Comparison of ENCODE assay signal across 8 mouse cellular contexts in genomic region chr17:33817184-33817968, GRCm38 (mm10). TPM values are rescaled to one million over a fixed set of nuclear protein-coding genes. Genes with fewer than 3 reads are reported as not detected.
DNase-seq lines count a peak whose midpoint lies in the region; ATAC-seq and TF ChIP-seq lines count a peak whose summit lies in the region.

No protein-coding gene starts in this region.

- peak; percentile 61 for DNase-seq in CH12.LX (ENCODE audit: extremely low read depth)
- peak; percentile 87 for DNase-seq in c-Kit-positive CD71-positive TER-119-negative erythroid progenitor cells, embryonic 14.5 days (ENCODE audit: low read depth)
- DNase-seq in forebrain, embryonic 11.5 days (ENCODE audit: low spot score): peak; percentile 98
- DNase-seq in heart, postnatal 0 days (ENCODE audit: low spot score): peak; percentile 92
- peak; percentile 92 to 96 for DNase-seq in kidney, postnatal 4 days

- dilution Hi-C loops in CH12.LX (cut with MboI; ENCODE audit: extremely low pct_ligation_motif_present, extremely low pct_unique_long_range_greater_than_20kb, low sequenced_read_pairs): no loop called here

- peak overlapping the region; percentile 41 for H3K27ac ChIP-seq in CH12.LX (ENCODE audit: insufficient read depth, low read depth)
- H3K27ac ChIP-seq in forebrain, embryonic 11.5 days (ENCODE audit: low read depth, low read length): peak overlapping the region; percentile 80
- peak overlapping the region; percentile 79 for H3K27ac ChIP-seq in heart, postnatal 0 days (ENCODE audit: low read depth)
- peak overlapping the region; percentile 87 for H3K27ac ChIP-seq in liver, embryonic 16.5 days (ENCODE audit: low read length)
- H3K27ac ChIP-seq in neural tube, embryonic 13.5 days (replicated peaks): peak overlapping the region; percentile 89
- H3K27ac ChIP-seq in testis, adult 2 months (ENCODE audit: control insufficient read depth, insufficient read depth, low read depth, low read length): peak overlapping the region; percentile 84

- peaks cover 7% of the 10 kb centered on the region for H3K9me3 ChIP-seq in CH12.LX (replicated peaks; ENCODE audit: low read length)
- no peaks in the 10 kb centered on the region for H3K9me3 ChIP-seq in forebrain, embryonic 11.5 days (ENCODE audit: control insufficient read depth, low read length)
- no peaks in the 10 kb centered on the region for H3K9me3 ChIP-seq in heart, postnatal 0 days (replicated peaks; ENCODE audit: control insufficient read depth, low read length)
- no peaks in the 10 kb centered on the region for H3K9me3 ChIP-seq in liver, embryonic 16.5 days (replicated peaks; ENCODE audit: control insufficient read depth, low read length)
- no peaks in the 10 kb centered on the region for H3K9me3 ChIP-seq in neural tube, embryonic 13.5 days

- H3K36me3 ChIP-seq in CH12.LX (replicated peaks in 1 of 2; ENCODE audit: control insufficient read depth in 1 of 2, insufficient read depth in 1 of 2, low read length in 1 of 2): peaks cover 38 to 68% of the 10 kb centered on the region in 2 experiments
- peaks cover 7% of the 10 kb centered on the region for H3K36me3 ChIP-seq in forebrain, embryonic 11.5 days (ENCODE audit: control insufficient read depth, insufficient read depth, low read length)
- peaks cover 36% of the 10 kb centered on the region for H3K36me3 ChIP-seq in heart, postnatal 0 days (replicated peaks; ENCODE audit: control insufficient read depth, insufficient read depth, low read length)
- peaks cover 23% of the 10 kb centered on the region for H3K36me3 ChIP-seq in liver, embryonic 16.5 days (ENCODE audit: control insufficient read depth, insufficient read depth)
- peaks cover 39% of the 10 kb centered on the region for H3K36me3 ChIP-seq in neural tube, embryonic 13.5 days
- no peaks in the 10 kb centered on the region for H3K36me3 ChIP-seq in testis, adult 2 months (ENCODE audit: control insufficient read depth, insufficient read depth, low read length)

- no peak for TF ChIP-seq EP300 in CH12.LX (IDR thresholded peaks at IDR 0.05; ENCODE audit: low read length)
- no peak for TF ChIP-seq EP300 in heart, postnatal 0 days (IDR thresholded peaks at IDR 0.05; ENCODE audit: low read depth)

- peaks cover 12% of the 10 kb centered on the region for H3K79me2 ChIP-seq in CH12.LX (replicated peaks; ENCODE audit: control insufficient read depth, extremely low read depth, insufficient read depth, poor library complexity, severe bottlenecking)

- H3K4me1 ChIP-seq in CH12.LX (ENCODE audit: control insufficient read depth in 1 of 2, insufficient read depth in 2 of 2): peaks cover 20 to 35% of the 10 kb centered on the region in 2 experiments
- peaks cover 12% of the 10 kb centered on the region for H3K4me1 ChIP-seq in forebrain, embryonic 11.5 days (replicated peaks; ENCODE audit: control insufficient read depth, insufficient read depth, low read length)
- peaks cover 9% of the 10 kb centered on the region; the same call in 1 of the 2 replicates for H3K4me1 ChIP-seq in heart, postnatal 0 days (ENCODE audit: control insufficient read depth, insufficient read depth)
- H3K4me1 ChIP-seq in liver, embryonic 16.5 days (ENCODE audit: control insufficient read depth, low read depth, low read length): peaks cover 26% of the 10 kb centered on the region
- peaks cover 36% of the 10 kb centered on the region for H3K4me1 ChIP-seq in neural tube, embryonic 13.5 days (replicated peaks)
- H3K4me1 ChIP-seq in testis, adult 2 months (ENCODE audit: control insufficient read depth, insufficient read depth, low read length): peaks cover 14% of the 10 kb centered on the region

- ATAC-seq in forebrain, embryonic 11.5 days (replicated peaks; ENCODE audit: low FRiP score): peak; percentile 95
- peak; percentile 95 for ATAC-seq in heart, postnatal 0 days (ENCODE audit: insufficient read depth, low read depth)
- ATAC-seq in liver, embryonic 16.5 days (ENCODE audit: low read depth): peak; percentile 99
- ATAC-seq in neural tube, embryonic 13.5 days (ENCODE audit: low read depth): peak; percentile 97

- peak; percentile 77 for TF ChIP-seq POLR2A in CH12.LX (IDR thresholded peaks at IDR 0.05; ENCODE audit: low read depth, low read length)
- no peak; the same call in 1 of the 2 replicates for TF ChIP-seq POLR2A in testis, adult 2 months (IDR thresholded peaks at IDR 0.05; ENCODE audit: control insufficient read depth, low read depth, low read length)

- TF ChIP-seq RAD21 in CH12.LX (IDR thresholded peaks at IDR 0.05; ENCODE audit: low read depth, low read length): no peak

- peak overlapping the region; percentile 61 for H3K9ac ChIP-seq in CH12.LX (ENCODE audit: insufficient read depth, low read depth)
- peak overlapping the region; percentile 78 for H3K9ac ChIP-seq in forebrain, embryonic 11.5 days (ENCODE audit: low read length)
- peak overlapping the region; percentile 58 for H3K9ac ChIP-seq in heart, postnatal 0 days (replicated peaks; ENCODE audit: low read depth, low read length)
- H3K9ac ChIP-seq in liver, embryonic 16.5 days (ENCODE audit: low read depth, low read length): peak overlapping the region; percentile 82
- H3K9ac ChIP-seq in neural tube, embryonic 13.5 days: peak overlapping the region; percentile 85

- no peak for TF ChIP-seq CTCF in CH12.LX (conservative IDR thresholded peaks at IDR 0.05 in 1 of 2, IDR thresholded peaks at IDR 0.05 in 1 of 2; ENCODE audit: low read depth in 2 of 2, low read length in 2 of 2)
- TF ChIP-seq CTCF in heart, postnatal 0 days (IDR thresholded peaks at IDR 0.05; ENCODE audit: low read depth): no peak
- no peak for TF ChIP-seq CTCF in testis, adult 2 months (IDR thresholded peaks at IDR 0.05; ENCODE audit: control insufficient read depth, insufficient read depth, insufficient replicate concordance, low read depth, low read length)

- peak overlapping the region; percentile 58 for H3K4me2 ChIP-seq in CH12.LX (ENCODE audit: insufficient read depth, low read depth, poor library complexity, severe bottlenecking)
- peak overlapping the region; percentile 81 for H3K4me2 ChIP-seq in forebrain, embryonic 11.5 days (ENCODE audit: low read depth, low read length, severe bottlenecking)
- H3K4me2 ChIP-seq in heart, postnatal 0 days (ENCODE audit: low read depth, low read length): peak overlapping the region; percentile 79
- H3K4me2 ChIP-seq in liver, embryonic 16.5 days (ENCODE audit: low read depth, low read length): peak overlapping the region; percentile 99
- H3K4me2 ChIP-seq in neural tube, embryonic 13.5 days: peak overlapping the region; percentile 95

- 1% methylated on average over 85 of the region's 89 CpGs for WGBS in forebrain, embryonic 11.5 days
- WGBS in heart, postnatal 0 days: 2% methylated on average over 87 of the region's 89 CpGs
- WGBS in liver, embryonic 16.5 days (ENCODE audit: insufficient replicate concordance): under 1% methylated on average over 83 of the region's 89 CpGs
- WGBS in neural tube, embryonic 13.5 days: under 1% methylated on average over 89 of the region's 89 CpGs

- in situ Hi-C loops in CH12.LX (cut with MboI; ENCODE audit: low pct_ligation_motif_present, low pct_unique_long_range_greater_than_20kb, low sequenced_read_pairs): no loop called here

- H3K4me3 ChIP-seq in CH12.LX (replicated peaks in 1 of 3; ENCODE audit: low read depth in 2 of 3, low read length in 2 of 3, poor library complexity in 1 of 3): peak overlapping the region in 2 of 3 experiments; percentile 37 to 66
- H3K4me3 ChIP-seq in forebrain, embryonic 11.5 days (ENCODE audit: low read depth, low read length): peak overlapping the region; percentile 48
- peak overlapping the region; percentile 53 for H3K4me3 ChIP-seq in heart, postnatal 0 days (ENCODE audit: low read depth, low read length)
- H3K4me3 ChIP-seq in liver, embryonic 16.5 days (ENCODE audit: low read depth, low read length): peak overlapping the region; percentile 73
- H3K4me3 ChIP-seq in neural tube, embryonic 13.5 days: peak overlapping the region; percentile 55
- H3K4me3 ChIP-seq in testis, adult 2 months (ENCODE audit: control insufficient read depth, low read depth, low read length): peak overlapping the region; percentile 86

- no peaks in the 10 kb centered on the region for H3K27me3 ChIP-seq in CH12.LX (replicated peaks)
- H3K27me3 ChIP-seq in forebrain, embryonic 11.5 days (ENCODE audit: control insufficient read depth, insufficient read depth, low read length): no peaks in the 10 kb centered on the region
- H3K27me3 ChIP-seq in heart, postnatal 0 days (ENCODE audit: control insufficient read depth, insufficient read depth, low read length): 0 out of 2 replicates have a peak, but pooled peaks cover 4% of the 10 kb centered on the region
- H3K27me3 ChIP-seq in liver, embryonic 16.5 days (ENCODE audit: control insufficient read depth, insufficient read depth, low read depth, low read length): no peaks in the 10 kb centered on the region
- no peaks in the 10 kb centered on the region; the same call in 1 of the 2 replicates for H3K27me3 ChIP-seq in neural tube, embryonic 13.5 days
- H3K27me3 ChIP-seq in testis, adult 2 months (ENCODE audit: control insufficient read depth, insufficient read depth, low read length): no peaks in the 10 kb centered on the region

RNA-seq across cellular contexts. Expression of gene Rps28, which starts 7.0 kb away (rescaled TPM):
- total RNA-seq in CH12.LX (2012; rRNA removed) (4,496 and 4,575 TPM in 2 replicates), CH12.LX (2014; rRNA removed) (696 and 765 TPM in 2 replicates)
- polyA plus RNA-seq in CH12.LX (2012; ENCODE audit: insufficient read length, low read depth): 782 and 837 TPM in 2 replicates
- 758 and 759 TPM in 2 replicates for polyA plus RNA-seq in forebrain, embryonic 11.5 days (2014; fragmentation: Nextera tagmentation; extraction: Ambion mirVana)
- 127 and 305 TPM in 2 replicates for total RNA-seq in heart, postnatal 0 days (2014; rRNA removed; ENCODE audit: low replicate concordance)
- polyA plus RNA-seq in heart, postnatal 0 days (2015; fragmentation: Nextera tagmentation; extraction: Ambion mirVana): 622 and 631 TPM in 2 replicates
- 389 and 463 TPM in 2 replicates for polyA plus RNA-seq in liver, embryonic 16.5 days (2015; fragmentation: Nextera tagmentation; extraction: Ambion mirVana)
- polyA plus RNA-seq in neural tube, embryonic 13.5 days (2015; fragmentation: Nextera tagmentation; extraction: Ambion mirVana): 530 and 625 TPM in 2 replicates
- 716 and 819 TPM in 2 replicates for polyA plus RNA-seq in testis, adult 2 months (2012; rRNA removed)

RNA-seq across cellular contexts. Expression of gene Ndufa7, which starts 7.0 kb away (rescaled TPM):
- 316 and 364 TPM in 2 replicates for total RNA-seq in CH12.LX (2012; rRNA removed)
- total RNA-seq in CH12.LX (2014; rRNA removed): 168 and 194 TPM in 2 replicates
- 153 and 164 TPM in 2 replicates for polyA plus RNA-seq in CH12.LX (2012; ENCODE audit: insufficient read length, low read depth)
- 374 and 400 TPM in 2 replicates for polyA plus RNA-seq in forebrain, embryonic 11.5 days (2014; fragmentation: Nextera tagmentation; extraction: Ambion mirVana)
- total RNA-seq in heart, postnatal 0 days (2014; rRNA removed; ENCODE audit: low replicate concordance): 467 and 766 TPM in 2 replicates
- polyA plus RNA-seq in heart, postnatal 0 days (2015; fragmentation: Nextera tagmentation; extraction: Ambion mirVana): 899 and 938 TPM in 2 replicates
- 243 and 245 TPM in 2 replicates for polyA plus RNA-seq in liver, embryonic 16.5 days (2015; fragmentation: Nextera tagmentation; extraction: Ambion mirVana)
- 558 and 559 TPM in 2 replicates for polyA plus RNA-seq in neural tube, embryonic 13.5 days (2015; fragmentation: Nextera tagmentation; extraction: Ambion mirVana)
- polyA plus RNA-seq in testis, adult 2 months (2012; rRNA removed): 601 and 663 TPM in 2 replicates

RNA-seq across cellular contexts. Expression of gene Kank3, which starts 7.1 kb away (rescaled TPM):
- total RNA-seq in CH12.LX (2012; rRNA removed) (10.8 and 15.7 TPM in 2 replicates), CH12.LX (2014; rRNA removed) (0.50 and 0.81 TPM in 2 replicates)
- 0.78 and 1.8 TPM in 2 replicates for polyA plus RNA-seq in CH12.LX (2012; ENCODE audit: insufficient read length, low read depth)
- polyA plus RNA-seq in forebrain, embryonic 11.5 days (2014; fragmentation: Nextera tagmentation; extraction: Ambion mirVana): 30.4 and 31.1 TPM in 2 replicates
- total RNA-seq in heart, postnatal 0 days (2014; rRNA removed; ENCODE audit: low replicate concordance): 33.3 and 68.7 TPM in 2 replicates
- polyA plus RNA-seq in heart, postnatal 0 days (2015; fragmentation: Nextera tagmentation; extraction: Ambion mirVana): 46.1 and 50.8 TPM in 2 replicates
- 10.0 and 13.7 TPM in 2 replicates for polyA plus RNA-seq in liver, embryonic 16.5 days (2015; fragmentation: Nextera tagmentation; extraction: Ambion mirVana)
- 36.2 and 40.3 TPM in 2 replicates for polyA plus RNA-seq in neural tube, embryonic 13.5 days (2015; fragmentation: Nextera tagmentation; extraction: Ambion mirVana)
- 146 and 156 TPM in 2 replicates for polyA plus RNA-seq in testis, adult 2 months (2012; rRNA removed)

RNA-seq across cellular contexts. Expression of gene Cd320, which starts 25.5 kb away (rescaled TPM):
- total RNA-seq in CH12.LX (2012; rRNA removed): 53.7 and 57.1 TPM in 2 replicates
- 67.1 and 84.2 TPM in 2 replicates for total RNA-seq in CH12.LX (2014; rRNA removed)
- 45.3 and 50.9 TPM in 2 replicates for polyA plus RNA-seq in CH12.LX (2012; ENCODE audit: insufficient read length, low read depth)
- 62.9 and 74.6 TPM in 2 replicates for polyA plus RNA-seq in forebrain, embryonic 11.5 days (2014; fragmentation: Nextera tagmentation; extraction: Ambion mirVana)
- total RNA-seq in heart, postnatal 0 days (2014; rRNA removed; ENCODE audit: low replicate concordance): 17.3 and 24.0 TPM in 2 replicates
- polyA plus RNA-seq in heart, postnatal 0 days (2015; fragmentation: Nextera tagmentation; extraction: Ambion mirVana): 37.3 and 41.6 TPM in 2 replicates
- polyA plus RNA-seq in liver, embryonic 16.5 days (2015; fragmentation: Nextera tagmentation; extraction: Ambion mirVana): 11.9 and 12.1 TPM in 2 replicates
- polyA plus RNA-seq in neural tube, embryonic 13.5 days (2015; fragmentation: Nextera tagmentation; extraction: Ambion mirVana): 52.7 and 57.4 TPM in 2 replicates
- polyA plus RNA-seq in testis, adult 2 months (2012; rRNA removed): 264 and 291 TPM in 2 replicates

RNA-seq across cellular contexts. Expression of gene Angptl4, which starts 35.7 kb away (rescaled TPM):
- total RNA-seq in CH12.LX (2012; rRNA removed) (8.0 and 9.4 TPM in 2 replicates), CH12.LX (2014; rRNA removed) (11.7 and 12.2 TPM in 2 replicates)
- 6.3 and 6.8 TPM in 2 replicates for polyA plus RNA-seq in CH12.LX (2012; ENCODE audit: insufficient read length, low read depth)
- 16.6 and 20.9 TPM in 2 replicates for polyA plus RNA-seq in forebrain, embryonic 11.5 days (2014; fragmentation: Nextera tagmentation; extraction: Ambion mirVana)
- 35.2 and 79.3 TPM in 2 replicates for total RNA-seq in heart, postnatal 0 days (2014; rRNA removed; ENCODE audit: low replicate concordance)
- 59.2 and 124 TPM in 2 replicates for polyA plus RNA-seq in heart, postnatal 0 days (2015; fragmentation: Nextera tagmentation; extraction: Ambion mirVana)
- 29.3 and 29.6 TPM in 2 replicates for polyA plus RNA-seq in liver, embryonic 16.5 days (2015; fragmentation: Nextera tagmentation; extraction: Ambion mirVana)
- polyA plus RNA-seq in neural tube, embryonic 13.5 days (2015; fragmentation: Nextera tagmentation; extraction: Ambion mirVana): 22.8 and 24.5 TPM in 2 replicates
- polyA plus RNA-seq in testis, adult 2 months (2012; rRNA removed): 3.3 and 4.3 TPM in 2 replicates

Comparison
In these comparisons a context has a peak if more than half of its experiments do, and no peak if none do; other contexts are left out.
1. Peak in every context shown above with its lines: DNase-seq, ATAC-seq, H3K4me3 ChIP-seq and H3K27ac ChIP-seq.